Mouse (Mus musculus) embryonic facial prominence, embryonic 15.5 days (tissue): Measurements from ENCODE around the gene Atoh8. TPM values are rescaled to one million over a fixed set of nuclear protein-coding genes. Genes with fewer than 3 reads are reported as not detected.

ENCODE experiments used
- ATAC-seq: fragments of 200-750 bp; cut with Nextera tagmentation; 2 replicates; pipeline ENCODE4 v1.8.0; 2017; ENCODE audit warnings: low read depth, moderate TSS enrichment; ENCODE audit not compliant: insufficient number of reproducible peaks, low FRiP score, low TSS enrichment
- H3K27ac ChIP-seq: fragments of 300-500 bp; sonication (generic); replicated peaks from 2 replicates; pipeline ENCODE4 v1.5.1; 2015; ENCODE audit warnings: mild to moderate bottlenecking, inconsistent platforms
- H3K27me3 ChIP-seq: fragments of 300-500 bp; sonication (generic); 2 replicates; pipeline ENCODE4 v1.6.1; 2015; ENCODE audit warnings: inconsistent platforms
- H3K36me3 ChIP-seq: fragments of 300-500 bp; sonication (generic); 2 replicates; pipeline ENCODE4 v1.6.1; 2015; ENCODE audit warnings: mild to moderate bottlenecking, inconsistent platforms
- H3K4me1 ChIP-seq: fragments of 300-500 bp; sonication (generic); 2 replicates; pipeline ENCODE4 v1.6.1; 2015; ENCODE audit warnings: inconsistent platforms
- H3K4me2 ChIP-seq: fragments of 300-500 bp; sonication (generic); replicated peaks from 2 replicates; pipeline ENCODE4 v1.6.1; 2015; ENCODE audit warnings: mild to moderate bottlenecking, inconsistent platforms
- H3K4me3 ChIP-seq: fragments of 300-500 bp; sonication (generic); replicated peaks from 2 replicates; pipeline ENCODE4 v1.5.1; 2015; ENCODE audit warnings: mild to moderate bottlenecking, inconsistent platforms
- H3K9ac ChIP-seq: fragments of 300-500 bp; sonication (generic); 2 replicates; pipeline ENCODE4 v1.6.1; 2015; ENCODE audit warnings: inconsistent platforms
- H3K9me3 ChIP-seq: fragments of 300-500 bp; sonication (generic); replicated peaks from 2 replicates; pipeline ENCODE4 v1.6.1; 2016; ENCODE audit warnings: inconsistent platforms
- WGBS: fragments of 180-500 bp; shearing (Covaris S2); methylation state at CpG from one replicate; pipeline ENCODE4 v1.1.7; 2015; 5-methylcytosine and 5-hydroxymethylcytosine counted together
- polyA plus RNA-seq: library from polyadenylated mRNA; unstranded; fragments of >200 nt; fragmentation: Nextera tagmentation; extraction: Ambion mirVana; gene quantifications from 2 replicates; pipeline ENCODE4 v1.2.1, GENCODE M21; 2015

The Atoh8 gene
- polyA plus RNA-seq, 1 experiment from 2014 or later = 18.0 TPM

GRCm38 (mm10) chr6:72241133-72241842, 5.9 kb upstream of the Atoh8 start:
- H3K4me2 ChIP-seq = no peak overlapping the region
- no peak for ATAC-seq
- H3K27ac ChIP-seq = 0 out of 2 replicates have a peak overlapping the region, but pooled peaks have one; percentile 65

DNA sequence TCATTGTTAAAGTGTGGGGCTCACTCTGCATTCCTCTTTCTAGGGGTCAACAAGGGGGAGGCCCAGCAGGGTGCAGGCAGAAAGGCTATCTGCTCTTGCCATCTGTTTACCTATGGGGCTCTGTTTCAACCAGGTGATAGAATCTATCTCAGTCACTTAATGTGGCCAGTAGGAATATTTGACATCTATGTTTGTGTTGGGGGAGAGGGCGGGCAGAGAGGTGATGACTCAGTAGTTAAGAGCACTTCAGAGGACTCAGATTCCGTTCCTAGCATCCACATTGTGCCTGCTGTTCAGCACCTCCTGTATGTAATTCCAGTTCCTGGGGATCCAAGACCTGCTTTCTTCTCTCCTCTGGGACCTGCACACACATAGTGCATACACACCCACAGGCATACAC, 4.7 kb upstream of the Atoh8 start:
- H3K27me3 ChIP-seq = peaks cover 32% of the 10 kb centered on the region
- 73% methylated on average over 2 of the region's 2 CpGs for WGBS
- ATAC-seq = no peak
- H3K9ac ChIP-seq = no peak overlapping the region
- no peak overlapping the region for H3K4me2 ChIP-seq
- peaks cover 60% of the 10 kb centered on the region for H3K4me1 ChIP-seq
- no peaks in the 10 kb centered on the region for H3K36me3 ChIP-seq
- no peak overlapping the region for H3K4me3 ChIP-seq
- no peak overlapping the region for H3K27ac ChIP-seq
- no peaks in the 10 kb centered on the region for H3K9me3 ChIP-seq

More at GRCm38 (mm10) chr6:72241133-72241842, 5.9 kb upstream of the Atoh8 start:
- peaks cover 59% of the 10 kb centered on the region for H3K4me1 ChIP-seq
- H3K9me3 ChIP-seq = no peaks in the 10 kb centered on the region
- H3K4me3 ChIP-seq = no peak overlapping the region
- peaks cover 28% of the 10 kb centered on the region for H3K27me3 ChIP-seq
- 27% methylated on average over 8 of the region's 8 CpGs for WGBS
- no peak overlapping the region for H3K9ac ChIP-seq
- no peaks in the 10 kb centered on the region for H3K36me3 ChIP-seq

DNA sequence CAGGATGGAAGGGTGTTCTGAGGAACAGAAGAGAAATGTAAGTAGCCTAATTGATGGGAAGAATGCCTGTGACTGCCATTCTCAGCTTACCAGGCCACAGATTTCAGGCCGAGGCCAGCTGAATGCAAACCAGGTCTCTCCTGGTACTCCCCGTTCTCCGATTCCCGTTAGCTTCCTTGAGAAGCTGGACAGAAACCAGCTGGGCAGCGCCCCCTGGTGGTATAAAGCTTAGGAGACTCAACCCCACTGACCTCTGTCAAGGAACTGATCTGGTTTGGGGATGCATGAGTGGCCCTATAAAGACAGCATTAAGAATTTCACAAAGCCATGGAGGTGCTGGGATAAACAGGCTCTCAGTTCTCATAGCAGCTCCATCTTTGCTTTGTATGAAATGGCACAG, 1.7 kb upstream of the Atoh8 start:
- WGBS = under 1% methylated on average over 5 of the region's 5 CpGs
- Histone ChIP-seq H3K27ac (no peak overlapping the region), H3K27me3 (peaks cover 32% of the 10 kb centered on the region), H3K9ac (no peak overlapping the region), H3K4me1 (peaks cover 49% of the 10 kb centered on the region), H3K36me3 (no peaks in the 10 kb centered on the region), H3K4me2 (no peak overlapping the region), H3K4me3 (no peak overlapping the region), H3K9me3 (no peaks in the 10 kb centered on the region)
- ATAC-seq = no peak

GRCm38 (mm10) chr6:72235807-72236407, 530 bp upstream of the Atoh8 start:
- no peaks in the 10 kb centered on the region for H3K9me3 ChIP-seq
- peak overlapping the region; percentile 65 for H3K4me3 ChIP-seq
- H3K36me3 ChIP-seq = no peaks in the 10 kb centered on the region
- peak overlapping the region; percentile 73 for H3K27ac ChIP-seq
- no peak overlapping the region for H3K9ac ChIP-seq
- H3K27me3 ChIP-seq = peaks cover 32% of the 10 kb centered on the region
- peaks cover 48% of the 10 kb centered on the region for H3K4me1 ChIP-seq
- H3K4me2 ChIP-seq = peak overlapping the region; percentile 99
- 39% methylated on average over 16 of the region's 16 CpGs for WGBS
- ATAC-seq = no peak

- Histone ChIP-seq H3K36me3 (no peaks in the 10 kb centered on the region), H3K4me3 (peak overlapping the region; percentile 65), H3K27me3 (peaks cover 28% of the 10 kb centered on the region), H3K9ac (peak overlapping the region; percentile 39), H3K4me2 (peak overlapping the region; percentile 99), H3K9me3 (no peaks in the 10 kb centered on the region), H3K27ac (peak overlapping the region; percentile 73), H3K4me1 (peaks cover 54% of the 10 kb centered on the region)
- under 1% methylated on average over 79 of the region's 79 CpGs for WGBS
- 0 out of 2 replicates have a peak, but pooled peaks have one; percentile 2 for ATAC-seq
Measured at GRCm38 (mm10) chr6:72234372-72235097, 842 bp downstream of the Atoh8 start.

DNA sequence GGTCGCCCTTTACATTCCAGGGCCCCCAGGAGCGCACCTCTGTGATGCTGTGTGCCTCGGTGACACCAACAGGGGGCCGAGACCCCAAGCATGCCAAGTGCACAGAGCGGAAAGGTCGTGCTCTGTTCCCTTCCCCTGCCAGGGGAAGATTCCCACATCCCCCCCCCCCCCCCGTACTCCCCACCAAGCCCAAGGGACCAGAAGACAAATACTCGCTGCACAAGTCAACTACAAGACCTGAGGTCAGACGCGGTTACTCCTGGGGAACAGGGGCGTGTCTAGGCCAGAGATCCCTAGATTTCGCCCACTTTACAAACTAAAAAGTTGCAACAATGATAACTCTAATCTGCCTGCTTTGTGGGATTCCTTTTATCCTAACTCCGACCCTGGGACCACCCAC, 1.4 kb downstream of the Atoh8 start:
- Histone ChIP-seq H3K4me2 (peak overlapping the region; percentile 99), H3K4me1 (peaks cover 54% of the 10 kb centered on the region), H3K27ac (no peak overlapping the region), H3K36me3 (no peaks in the 10 kb centered on the region), H3K4me3 (peak overlapping the region; percentile 65), H3K9me3 (no peaks in the 10 kb centered on the region), H3K9ac (peak overlapping the region; percentile 39), H3K27me3 (peaks cover 23% of the 10 kb centered on the region)
- WGBS = 0% methylated on average over 13 of the region's 13 CpGs
- no peak for ATAC-seq

DNA sequence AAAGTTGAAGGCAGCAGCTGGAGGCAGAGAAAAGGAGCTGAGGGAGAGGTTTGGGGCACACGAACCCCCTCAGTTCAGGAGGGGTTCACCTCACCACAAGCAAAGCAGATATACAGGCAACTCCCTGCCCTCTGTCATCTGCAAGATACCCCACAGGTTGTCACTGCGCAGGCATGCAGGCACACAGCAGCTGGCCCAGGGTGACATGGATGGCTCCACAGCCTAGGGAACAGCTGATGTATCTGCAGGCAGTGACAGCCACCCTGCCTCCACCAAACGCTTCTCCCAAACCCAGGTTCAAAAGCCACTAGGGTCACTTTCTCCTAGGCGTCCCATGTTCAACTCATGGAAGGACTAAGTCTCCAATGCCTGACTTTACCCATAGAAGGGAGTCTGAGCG, 2.5 kb downstream of the Atoh8 start:
- 63% methylated on average over 5 of the region's 5 CpGs for WGBS
- Histone ChIP-seq H3K4me1 (peaks cover 54% of the 10 kb centered on the region), H3K9ac (no peak overlapping the region), H3K27ac (no peak overlapping the region), H3K36me3 (no peaks in the 10 kb centered on the region), H3K4me3 (peak overlapping the region; percentile 65), H3K9me3 (no peaks in the 10 kb centered on the region), H3K4me2 (peak overlapping the region; percentile 99), H3K27me3 (peaks cover 12% of the 10 kb centered on the region)
- ATAC-seq = no peak

DNA sequence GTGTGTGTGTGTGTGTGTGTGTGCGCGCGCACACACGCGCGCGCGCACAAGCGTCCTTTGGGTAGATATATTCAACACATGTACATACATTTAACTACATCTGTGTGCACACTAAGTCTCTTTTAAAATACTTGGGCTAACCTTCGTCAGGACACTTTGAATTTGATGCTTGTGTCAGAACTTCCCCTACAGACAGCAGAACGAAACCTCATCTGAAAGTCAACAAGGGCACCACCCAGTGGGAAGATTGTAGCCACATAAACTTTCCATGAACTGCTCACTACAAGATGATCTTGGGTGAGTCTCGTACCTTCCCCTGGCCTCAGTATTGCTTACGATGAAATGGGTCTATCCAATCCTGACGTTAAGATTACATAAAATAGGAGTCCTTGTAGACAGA, 3.0 kb downstream of the Atoh8 start:
- peak overlapping the region; percentile 99 for H3K4me2 ChIP-seq
- 90% methylated on average over 14 of the region's 14 CpGs for WGBS
- no peak overlapping the region for H3K9ac ChIP-seq
- H3K9me3 ChIP-seq = no peaks in the 10 kb centered on the region
- peaks cover 10% of the 10 kb centered on the region for H3K27me3 ChIP-seq
- peak overlapping the region; percentile 65 for H3K4me3 ChIP-seq
- no peaks in the 10 kb centered on the region for H3K36me3 ChIP-seq
- ATAC-seq = no peak
- H3K4me1 ChIP-seq = peaks cover 54% of the 10 kb centered on the region
- H3K27ac ChIP-seq = no peak overlapping the region

GRCm38 (mm10) chr6:72230875-72231274, 4.5 kb downstream of the Atoh8 start:
- ATAC-seq = 0 out of 2 replicates have a peak, but pooled peaks have one; percentile 32
- Histone ChIP-seq H3K27me3 (no peaks in the 10 kb centered on the region), H3K27ac (no peak overlapping the region), H3K4me3 (no peak overlapping the region), H3K4me1 (peaks cover 42% of the 10 kb centered on the region), H3K9ac (no peak overlapping the region), H3K4me2 (peak overlapping the region; percentile 6; the same call in 1 of the 2 replicates), H3K36me3 (no peaks in the 10 kb centered on the region), H3K9me3 (no peaks in the 10 kb centered on the region)
- 39% methylated on average over 5 of the region's 5 CpGs for WGBS

DNA sequence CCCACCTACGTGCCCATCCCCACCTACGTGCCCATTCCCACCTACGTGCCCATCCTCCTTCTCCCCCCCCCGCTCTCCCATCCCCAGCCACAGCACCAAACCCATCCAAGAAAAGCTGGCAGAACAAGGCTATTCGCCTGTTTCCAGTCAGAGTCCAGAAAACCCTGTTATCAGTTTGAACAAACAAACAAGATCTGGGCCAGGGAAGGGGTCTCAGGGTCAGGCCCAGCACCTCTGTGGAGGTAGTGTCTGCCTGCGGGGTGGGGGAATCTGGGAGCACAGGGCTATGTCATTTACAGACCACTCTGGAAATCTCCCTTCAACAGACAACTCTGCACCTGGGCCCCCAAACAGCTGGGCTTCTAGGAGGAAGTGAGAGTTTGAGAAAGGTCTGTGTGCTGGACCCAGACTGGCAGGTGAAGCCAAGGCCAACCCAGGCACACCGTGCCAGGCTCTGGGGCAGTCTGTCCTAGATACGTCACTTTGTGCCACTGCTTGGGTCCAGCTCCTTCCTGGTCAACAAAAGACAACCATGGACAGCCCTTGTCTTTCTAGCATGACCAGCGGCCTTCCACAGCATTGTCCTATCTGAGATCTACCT, 7.6 kb downstream of the Atoh8 start:
- no peak overlapping the region for H3K4me3 ChIP-seq
- H3K36me3 ChIP-seq = no peaks in the 10 kb centered on the region
- no peaks in the 10 kb centered on the region for H3K9me3 ChIP-seq
- no peak overlapping the region for H3K9ac ChIP-seq
- no peak for ATAC-seq
- WGBS = 91% methylated on average over 9 of the region's 9 CpGs
- H3K27ac ChIP-seq = no peak overlapping the region
- no peaks in the 10 kb centered on the region for H3K27me3 ChIP-seq
- H3K4me1 ChIP-seq = peaks cover 33% of the 10 kb centered on the region
- H3K4me2 ChIP-seq = no peak overlapping the region

GRCm38 (mm10) chr6:72227011-72227410, 8.4 kb downstream of the Atoh8 start:
- peaks cover 3% of the 10 kb centered on the region; the same call in 1 of the 2 replicates for H3K27me3 ChIP-seq
- no peak overlapping the region for H3K9ac ChIP-seq
- peaks cover 36% of the 10 kb centered on the region for H3K4me1 ChIP-seq
- no peaks in the 10 kb centered on the region for H3K36me3 ChIP-seq
- no peak overlapping the region for H3K4me2 ChIP-seq
- 90% methylated on average over 4 of the region's 4 CpGs for WGBS
- no peak overlapping the region for H3K27ac ChIP-seq
- no peak overlapping the region for H3K4me3 ChIP-seq
- ATAC-seq = no peak
- H3K9me3 ChIP-seq = no peaks in the 10 kb centered on the region
